Mouse (Mus musculus): ENCODE measurements at regions not wholly inside any gene's neighbourhood (a gene's known extent, or its start where the extent isn't known, plus 50 kb on each side); places are given as distances from the start of the nearest gene placed in this dataset.

GRCm38 (mm10) chr2:21267149-21267761, 61.7 kb downstream of the Thnsl1 start:
- DNase-seq (ENCODE audit: low spot score) = peak; percentile 57

GRCm38 (mm10) chr2:21269989-21270846, 64.7 kb downstream of the Thnsl1 start:
- no peak for DNase-seq (ENCODE audit: low spot score)

GRCm38 (mm10) chr2:21273416-21273815, 67.9 kb downstream of the Thnsl1 start:
- no peak for DNase-seq (ENCODE audit: low spot score)

GRCm38 (mm10) chr2:21275315-21275714, 69.8 kb downstream of the Thnsl1 start:
- DNase-seq (ENCODE audit: low spot score) = no peak

- peak; percentile 82 for DNase-seq (ENCODE audit: low spot score)
Measured at GRCm38 (mm10) chr2:21280794-21281420, 75.4 kb downstream of the Thnsl1 start.

- no peak for DNase-seq (ENCODE audit: low spot score)
Measured at GRCm38 (mm10) chr2:21282505-21283200, 77.1 kb downstream of the Thnsl1 start.

- DNase-seq (ENCODE audit: low spot score) = no peak
Measured at GRCm38 (mm10) chr2:21284881-21285280, 79.4 kb downstream of the Thnsl1 start.

- DNase-seq (ENCODE audit: low spot score) = no peak
Measured at GRCm38 (mm10) chr2:21287786-21288185, 79.6 kb upstream of the Gpr158 start.

GRCm38 (mm10) chr2:21292669-21293151, 74.6 kb upstream of the Gpr158 start:
- DNase-seq (ENCODE audit: low spot score) = no peak

- DNase-seq (ENCODE audit: low spot score) = no peak
Measured at GRCm38 (mm10) chr2:21294002-21294401, 73.3 kb upstream of the Gpr158 start.

GRCm38 (mm10) chr2:21299681-21300080, 67.7 kb upstream of the Gpr158 start:
- no peak for DNase-seq (ENCODE audit: low spot score)

All from embryo, embryonic 10.5 days (tissue).